Mouse (Mus musculus): ENCODE data around the gene Polg.

DNA sequence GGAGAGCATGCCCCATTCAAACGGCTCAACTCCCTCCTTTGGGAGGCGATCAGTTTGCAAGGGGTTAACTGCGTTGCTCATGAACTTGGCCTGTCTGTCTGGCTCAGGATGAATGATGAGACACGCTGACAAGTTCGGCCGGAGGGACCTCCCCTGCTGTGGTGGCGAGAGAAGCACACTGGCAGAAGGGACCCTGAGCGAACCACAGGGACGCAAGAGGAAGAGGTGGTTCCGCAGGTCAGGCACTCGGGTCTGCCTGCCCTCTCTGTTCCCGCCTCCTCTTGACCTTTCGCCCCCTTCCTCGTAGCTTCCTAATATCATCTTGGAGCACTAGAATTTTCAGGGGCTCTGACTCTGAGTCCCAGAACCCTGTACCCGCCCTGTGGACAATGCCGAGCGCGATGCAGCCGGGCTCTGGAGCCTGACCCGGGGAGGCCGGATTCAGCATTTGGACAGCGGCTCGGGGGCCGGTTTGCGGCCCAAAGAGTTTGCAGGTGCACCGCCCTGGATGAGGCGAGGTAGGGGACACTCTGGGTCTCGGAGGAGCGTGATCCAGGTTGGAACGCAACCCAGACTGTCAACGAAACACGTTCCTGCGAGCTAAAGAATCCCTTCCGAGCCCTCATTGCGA, 32.9 kb upstream of the Polg start:
- TF ChIP-seq CTCF (IDR thresholded peaks at IDR 0.05; ENCODE audit: low read depth) (no peak), EP300 (optimal IDR thresholded peaks at IDR 0.05) (no peak)

Data from stomach, postnatal 0 days (tissue).